Mouse (Mus musculus) C2C12 (cell line): ENCODE measurements around the gene Zfp180.

Source experiments
- CTCF ChIP-seq: IDR thresholded peaks from one replicate; pipeline ENCODE4 v1.5.1; 2011; ENCODE audit not compliant: control insufficient read depth, insufficient read depth, insufficient read length
- USF1 ChIP-seq: IDR thresholded peaks from one replicate; pipeline ENCODE4 v1.6.1; 2011; ENCODE audit warnings: low read depth, mild to moderate bottlenecking, control low read depth, moderate library complexity

DNA sequence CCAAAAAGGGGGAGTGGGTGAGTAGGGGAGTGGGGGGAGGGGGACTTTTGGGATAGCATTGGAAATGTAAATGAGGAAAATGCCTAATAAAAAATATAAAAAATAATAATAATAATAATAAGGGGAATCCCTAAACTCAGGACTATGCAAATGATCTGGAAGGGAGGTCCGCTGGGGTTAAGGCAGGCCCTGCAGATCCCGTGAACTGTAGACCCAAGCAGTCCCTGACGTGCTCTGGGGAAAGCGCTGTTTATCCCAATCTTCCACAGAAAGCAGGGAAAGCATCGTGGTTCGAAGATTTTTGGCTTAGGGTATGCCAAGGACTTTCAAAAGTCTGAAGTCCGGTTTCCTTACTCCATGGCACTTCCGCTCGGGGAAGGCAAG lies 30.0 kb downstream of the Zfp180 start:
- no peak for TF ChIP-seq CTCF
- no peak for TF ChIP-seq USF1
